Comparison of ENCODE assay signal across 12 mouse cellular contexts in genomic region chr6:52505777-52506755, GRCm38 (mm10).
DNase-seq lines count a peak whose midpoint lies in the region; ATAC-seq lines count a peak whose summit lies in the region.
"Had no signal": no experiment of that assay in that cellular context is flagged by ENCODE, and none has a peak within 500 bp of the region (broad histone marks: within the 10 kb centered on the region; RNA-seq: fewer than 3 reads in every experiment).

No protein-coding gene starts in this region.

- 79% methylated on average over 9 of the region's 9 CpGs for WGBS in heart, embryonic 11.5 days (ENCODE audit: insufficient replicate concordance)
- WGBS in liver, embryonic 12.5 days (ENCODE audit: insufficient replicate concordance) = 68% methylated on average over 9 of the region's 9 CpGs

- H3K27me3 ChIP-seq in heart, embryonic 11.5 days (ENCODE audit: control insufficient read depth, insufficient read depth, low read length) = no peaks in the 10 kb centered on the region
- no peaks in the 10 kb centered on the region for H3K27me3 ChIP-seq in liver, embryonic 12.5 days (replicated peaks)
- H3K27me3 ChIP-seq: forebrain, embryonic 15.5 days had no signal

- no peak overlapping the region for H3K27ac ChIP-seq in heart, embryonic 11.5 days (ENCODE audit: low read depth, low read length)
- peak overlapping the region; percentile 61 for H3K27ac ChIP-seq in brown adipose tissue, adult 24 weeks (replicated peaks; ENCODE audit: low read depth, low read length)
- H3K27ac ChIP-seq in liver, embryonic 12.5 days = no peak overlapping the region
- H3K27ac ChIP-seq: forebrain, embryonic 15.5 days had no signal

- peak; percentile 50 to 61 for DNase-seq in heart, adult 18-20 months
- peak; percentile 78 for DNase-seq in adipocyte (ENCODE audit: low spot score)
- peak; percentile 50 for DNase-seq in skeletal muscle tissue, adult 2 months (ENCODE audit: low read depth, low spot score)
- no peak for DNase-seq in urinary bladder, postnatal 25 days (ENCODE audit: low spot score)
- DNase-seq: lung, postnatal 4 days; midbrain, embryonic 14.5 days; spleen, adult 18-20 months had no signal

- no peak overlapping the region for H3K9ac ChIP-seq in heart, embryonic 11.5 days (ENCODE audit: low read depth, low read length)
- no peak overlapping the region for H3K9ac ChIP-seq in liver, embryonic 12.5 days
- H3K9ac ChIP-seq: forebrain, embryonic 15.5 days had no signal

- ATAC-seq in heart, embryonic 11.5 days (replicated peaks; ENCODE audit: insufficient number of reproducible peaks, low FRiP score, low TSS enrichment) = no peak
- no peak for ATAC-seq in liver, embryonic 12.5 days
- ATAC-seq: forebrain, embryonic 15.5 days; hindbrain, postnatal 0 days had no signal

- no peaks in the 10 kb centered on the region for H3K36me3 ChIP-seq in heart, embryonic 11.5 days (ENCODE audit: control insufficient read depth, insufficient read depth, low read length)
- no peaks in the 10 kb centered on the region for H3K36me3 ChIP-seq in liver, embryonic 12.5 days
- H3K36me3 ChIP-seq: forebrain, embryonic 15.5 days had no signal

- no peaks in the 10 kb centered on the region for H3K4me1 ChIP-seq in heart, embryonic 11.5 days (ENCODE audit: control insufficient read depth, insufficient read depth, low read length)
- peaks cover 32% of the 10 kb centered on the region for H3K4me1 ChIP-seq in brown adipose tissue, adult 24 weeks (ENCODE audit: control insufficient read depth, insufficient read depth, insufficient read length, low read length)
- H3K4me1 ChIP-seq in liver, embryonic 12.5 days = no peaks in the 10 kb centered on the region

- no peak overlapping the region for H3K4me2 ChIP-seq in heart, embryonic 11.5 days
- H3K4me2 ChIP-seq in liver, embryonic 12.5 days = no peak overlapping the region
- H3K4me2 ChIP-seq: forebrain, embryonic 15.5 days had no signal

- H3K4me3 ChIP-seq in heart, embryonic 11.5 days (ENCODE audit: low read depth, low read length) = no peak overlapping the region
- no peak overlapping the region for H3K4me3 ChIP-seq in brown adipose tissue, adult 24 weeks (ENCODE audit: insufficient read depth, low read depth, low read length)
- no peak overlapping the region for H3K4me3 ChIP-seq in liver, embryonic 12.5 days
- H3K4me3 ChIP-seq: forebrain, embryonic 15.5 days had no signal

- no peaks in the 10 kb centered on the region for H3K9me3 ChIP-seq in heart, embryonic 11.5 days (replicated peaks; ENCODE audit: control insufficient read depth, low read length)
- no peaks in the 10 kb centered on the region for H3K9me3 ChIP-seq in liver, embryonic 12.5 days (replicated peaks)
- H3K9me3 ChIP-seq: forebrain, embryonic 15.5 days had no signal
